Mouse (Mus musculus) MN1 (cell line): ENCODE measurements around the gene Gapdhs.
"Not testable (repeated sequence)": the region's sequence is repeated elsewhere in the genome, so short reads cannot be mapped to it uniquely, and the experiment has no call there.

Experiments
- DNase-seq: peaks from one replicate; pipeline ENCODE4 v3.0.0-alpha.2; 2016; ENCODE audit warnings: low spot score

The Gapdhs gene

DNA sequence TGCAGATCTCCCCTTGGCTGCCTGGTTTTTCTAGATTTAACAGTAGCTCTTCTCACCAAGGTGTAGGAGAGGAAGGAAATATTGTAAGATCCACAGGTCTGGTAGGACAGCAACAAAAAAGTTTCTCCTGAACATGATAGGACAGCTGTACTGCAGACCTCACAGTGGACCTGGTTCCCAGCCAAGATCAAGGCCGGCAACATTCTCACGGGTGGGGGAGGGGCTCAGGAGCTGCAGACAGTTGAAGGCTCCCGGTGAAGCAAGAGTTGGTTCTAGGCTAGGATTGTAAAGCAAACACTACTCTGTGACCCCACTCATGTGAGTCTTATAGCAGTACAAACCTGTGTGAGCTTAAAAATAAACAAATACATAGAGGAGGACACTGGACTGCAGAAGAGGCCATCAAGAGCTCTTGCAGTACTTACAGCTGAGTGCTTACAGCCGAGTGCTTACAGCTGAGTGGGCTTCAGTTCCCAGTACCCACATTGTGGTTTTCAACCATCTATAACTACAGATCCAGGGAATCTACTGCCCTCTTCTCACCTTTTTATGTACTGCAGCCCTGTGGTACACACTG lies 629 bp upstream of the Gapdhs start:
- DNase-seq, result no peak

DNA sequence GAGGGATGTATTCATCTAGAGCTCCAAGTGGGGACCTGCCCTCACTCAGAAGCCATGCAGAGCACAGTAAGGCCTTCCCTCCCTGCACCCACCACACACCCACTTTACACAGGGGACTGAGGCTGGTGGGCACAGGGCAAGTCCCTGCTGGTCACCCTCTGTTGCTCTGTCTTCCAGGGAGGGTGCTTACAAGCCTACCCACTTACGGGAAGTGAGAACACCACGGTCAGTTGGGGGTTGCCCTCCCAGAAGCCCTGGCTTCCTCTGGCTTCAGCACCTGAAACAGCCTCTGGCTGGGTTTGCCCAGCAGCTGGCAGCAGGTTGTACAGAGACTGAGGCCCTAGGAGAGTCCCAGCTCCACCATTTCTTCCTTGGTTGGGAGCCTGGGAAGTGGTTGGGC lies 911 bp downstream of the Gapdhs start:
- not testable (repeated sequence) for DNase-seq

DNA sequence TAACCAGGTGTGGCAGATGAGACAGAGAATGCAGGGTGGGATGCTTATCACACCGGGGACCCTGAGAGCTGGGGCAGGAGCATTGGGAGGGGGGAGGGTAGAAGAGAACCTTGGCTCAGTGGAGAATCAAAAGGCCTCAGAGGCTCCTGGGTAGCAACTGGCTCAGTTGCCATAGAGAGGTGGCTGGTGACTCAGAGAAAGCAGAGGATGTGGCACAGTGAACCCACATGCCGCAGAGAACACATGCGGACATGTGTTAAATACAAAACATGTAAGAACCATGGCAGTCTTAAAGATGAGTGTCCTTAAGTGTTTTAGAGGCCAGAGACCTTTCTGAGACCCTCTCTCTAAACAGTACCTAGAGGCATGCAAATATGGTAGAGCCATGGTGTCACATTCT lies 7.3 kb downstream of the Gapdhs start:
- no peak for DNase-seq

DNA sequence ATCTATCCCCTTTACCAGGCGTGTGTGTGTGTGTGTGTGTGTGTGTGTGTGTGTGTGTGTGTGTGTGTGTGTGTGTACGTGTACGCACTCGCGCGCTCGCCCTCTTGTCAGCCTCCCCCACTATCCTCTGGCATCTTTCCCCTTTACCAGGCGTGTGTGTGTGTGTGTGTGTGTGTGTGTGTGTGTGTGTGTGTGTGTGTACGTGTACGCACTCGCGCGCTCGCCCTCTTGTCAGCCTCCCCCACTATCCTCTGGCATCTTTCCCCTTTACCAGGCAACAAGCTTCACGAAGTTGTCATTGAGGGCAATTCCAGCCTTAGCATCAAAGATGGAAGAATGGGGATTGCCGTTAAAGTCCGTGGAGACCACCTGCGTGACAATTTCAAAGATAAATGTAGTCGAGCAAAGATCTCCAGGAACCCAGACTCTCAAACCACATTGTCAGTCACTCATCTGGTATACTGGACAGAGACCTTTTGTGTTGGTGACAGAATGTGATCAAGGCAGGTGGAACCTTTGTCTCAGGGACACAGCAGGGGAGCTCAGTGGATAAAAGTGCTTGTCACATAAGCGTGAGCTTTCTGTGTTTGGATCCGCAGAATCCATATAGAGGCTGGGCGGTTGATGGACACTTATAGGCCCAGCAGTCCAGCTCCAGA lies 13.3 kb downstream of the Gapdhs start:
- not testable (repeated sequence) for DNase-seq

DNA sequence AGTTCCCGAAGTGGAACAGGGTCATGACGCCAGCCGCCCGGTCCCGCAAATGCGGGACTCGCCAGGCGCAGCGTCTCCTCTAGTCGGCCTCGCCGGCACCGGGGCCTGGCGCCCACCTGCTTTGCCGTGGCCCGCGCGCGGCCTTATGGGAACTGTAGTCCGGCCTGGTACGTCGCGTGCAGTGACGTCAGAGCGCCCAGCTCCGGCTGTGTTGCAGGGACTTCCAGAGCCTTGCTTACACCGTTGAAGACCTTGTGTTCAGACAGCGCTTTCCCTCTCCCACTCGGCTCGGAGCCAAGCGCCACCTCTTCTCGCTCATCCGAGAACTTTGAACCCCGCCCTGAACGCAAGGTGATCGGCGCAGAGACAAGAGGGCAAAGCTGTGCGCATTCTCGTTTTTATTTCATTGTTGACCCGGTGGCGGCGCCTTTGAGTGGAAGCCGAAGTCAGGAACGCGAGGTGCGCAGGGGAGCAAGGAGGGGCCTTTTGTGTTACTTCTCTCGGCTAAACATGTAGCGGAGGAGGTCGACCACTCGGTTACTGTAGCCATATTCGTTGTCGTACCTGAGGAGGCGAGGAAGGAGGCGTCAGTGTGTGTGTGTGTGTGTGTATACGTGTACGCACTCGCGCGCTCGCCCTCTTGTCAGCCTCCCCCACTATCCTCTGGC lies 14.0 kb downstream of the Gapdhs start, which contains the start of gene Tmem147:
Gene Tmem147, minus strand, starts transcription at position 145 of the 668 bp plus-strand sequence.
- DNase-seq, result peak; percentile 97

DNA sequence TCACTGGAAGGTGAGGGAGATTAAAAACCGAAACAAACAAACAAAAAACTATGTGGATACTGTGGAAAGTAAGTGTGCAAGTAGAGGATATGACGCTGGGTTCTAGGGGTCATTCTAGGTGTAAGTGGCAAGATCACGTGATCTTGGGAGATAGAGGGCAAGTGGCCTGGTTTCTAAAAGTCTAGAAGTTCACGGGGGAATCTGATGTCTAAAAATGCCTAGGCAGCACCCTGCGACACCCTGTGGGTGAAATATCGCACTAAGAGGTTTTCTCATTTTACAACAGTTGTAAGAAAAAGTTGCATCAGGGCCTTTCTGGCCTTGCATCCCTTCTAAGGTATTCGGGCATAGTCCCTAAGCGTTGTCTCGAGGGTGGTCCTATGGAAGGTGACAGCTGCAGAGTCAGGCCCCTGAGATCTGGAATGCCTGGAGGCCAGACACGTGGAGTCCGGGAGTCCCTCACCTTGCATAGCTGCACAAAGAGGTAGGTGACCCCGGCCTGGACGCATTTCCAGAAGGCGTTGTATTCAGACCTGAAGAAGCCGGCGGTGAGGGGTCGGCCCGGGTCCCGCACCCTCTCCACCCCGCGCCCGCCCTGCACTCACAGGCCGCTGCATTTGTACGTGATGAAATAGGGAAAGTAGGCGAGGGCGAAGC lies 14.6 kb downstream of the Gapdhs start:
- DNase-seq, result no peak

DNA sequence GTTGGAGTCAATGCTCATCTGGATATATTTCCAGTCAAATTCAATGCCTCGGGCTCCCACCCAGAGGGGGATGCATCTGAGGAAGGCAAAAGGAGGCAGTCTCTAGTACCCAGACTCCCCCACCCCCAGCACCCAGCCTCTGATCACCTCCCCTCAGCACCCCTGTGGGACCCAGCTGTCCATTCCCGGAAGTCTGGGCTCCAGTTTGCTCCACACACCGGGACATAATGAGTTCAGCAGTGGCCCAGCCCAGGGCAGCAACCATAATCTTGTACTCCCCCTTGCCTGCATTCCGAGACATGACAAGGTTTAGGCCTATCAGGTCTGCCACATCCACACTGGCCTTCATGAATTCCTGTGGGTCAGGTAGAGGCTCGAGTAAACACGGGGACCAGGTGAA lies 15.3 kb downstream of the Gapdhs start:
- no peak for DNase-seq

DNA sequence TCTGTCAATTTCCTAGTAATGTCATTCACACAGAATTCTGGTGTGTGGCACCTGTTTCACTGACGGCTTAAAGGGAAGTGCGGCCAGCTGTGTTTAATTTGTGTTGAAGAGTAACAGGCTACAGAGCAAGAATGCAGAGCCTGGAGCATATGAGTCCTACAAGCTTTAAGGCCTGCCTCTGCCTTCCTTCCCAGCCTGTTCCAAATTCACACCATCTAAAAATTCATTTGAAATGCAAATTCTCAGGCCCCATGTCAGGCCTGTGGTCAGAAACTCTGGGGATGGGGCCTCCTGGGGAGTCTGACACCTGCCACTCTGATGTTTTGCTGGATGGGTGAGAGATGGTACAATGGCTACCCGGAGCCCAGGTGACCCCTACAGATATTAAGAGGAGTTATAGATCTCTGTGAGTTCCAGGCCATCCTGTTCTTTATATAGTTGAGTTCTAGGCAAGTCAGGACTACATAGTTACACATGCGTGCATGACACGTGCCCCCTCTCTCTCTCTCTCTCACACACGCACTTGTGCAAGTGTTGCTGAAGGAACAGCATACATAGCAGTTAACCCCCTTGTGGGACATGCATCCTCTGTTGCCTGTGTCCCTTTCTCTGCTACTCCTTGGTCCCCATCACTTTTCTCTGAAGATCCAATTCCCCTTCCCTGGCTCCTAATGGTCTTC lies 20.1 kb downstream of the Gapdhs start:
- no peak for DNase-seq

DNA sequence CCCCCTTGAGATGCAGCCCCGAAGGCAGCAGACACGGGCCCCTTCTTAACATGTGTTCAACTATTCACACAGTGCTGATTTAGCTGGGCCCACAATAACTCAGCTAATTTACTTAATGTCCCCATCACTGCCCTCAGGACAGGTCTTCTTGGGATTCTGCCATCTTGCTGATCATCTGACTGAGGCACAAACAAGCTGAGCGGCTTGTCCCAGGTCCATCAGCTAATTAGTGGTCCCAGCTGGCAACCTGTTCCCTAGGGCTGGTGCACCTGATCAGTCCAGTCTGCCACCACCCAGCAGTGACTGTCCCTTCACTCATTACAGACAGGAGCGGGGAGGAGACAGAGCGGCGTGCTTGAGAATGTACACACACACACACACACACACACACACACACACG lies 22.2 kb downstream of the Gapdhs start:
- DNase-seq, result no peak

DNA sequence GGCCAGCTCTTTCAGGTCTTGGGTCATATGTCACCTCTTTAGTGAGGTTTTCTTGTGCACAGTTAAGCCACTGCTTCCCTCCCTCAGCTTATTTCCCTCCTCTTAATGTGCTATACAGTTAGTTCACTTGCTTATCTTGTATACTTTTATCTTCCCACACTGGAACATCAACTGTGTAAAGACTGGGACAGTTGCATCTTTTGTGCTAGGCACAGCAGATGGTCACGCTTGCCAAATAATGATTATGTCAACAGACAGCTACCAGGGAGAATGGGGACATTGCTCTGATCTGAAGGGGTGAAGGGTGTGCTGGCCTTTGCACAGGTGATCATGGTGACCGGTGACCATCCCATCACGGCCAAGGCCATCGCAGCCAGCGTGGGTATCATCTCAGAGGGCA lies 23.8 kb downstream of the Gapdhs start:
- no peak for DNase-seq

DNA sequence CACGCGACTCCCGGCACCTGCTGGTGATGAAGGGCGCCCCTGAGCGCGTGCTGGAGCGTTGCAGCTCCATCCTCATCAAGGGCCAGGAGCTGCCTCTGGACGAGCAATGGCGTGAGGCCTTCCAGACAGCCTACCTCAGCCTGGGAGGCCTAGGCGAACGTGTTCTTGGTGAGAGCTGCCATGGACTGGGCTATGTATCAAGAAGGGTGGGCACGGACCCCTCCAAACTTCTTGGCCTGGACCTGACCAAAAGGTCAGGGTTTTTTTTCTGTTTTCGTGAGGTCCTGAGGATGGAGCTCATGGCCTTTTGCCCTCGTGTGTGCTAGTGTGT lies 25.8 kb downstream of the Gapdhs start:
- DNase-seq, result no peak

DNA sequence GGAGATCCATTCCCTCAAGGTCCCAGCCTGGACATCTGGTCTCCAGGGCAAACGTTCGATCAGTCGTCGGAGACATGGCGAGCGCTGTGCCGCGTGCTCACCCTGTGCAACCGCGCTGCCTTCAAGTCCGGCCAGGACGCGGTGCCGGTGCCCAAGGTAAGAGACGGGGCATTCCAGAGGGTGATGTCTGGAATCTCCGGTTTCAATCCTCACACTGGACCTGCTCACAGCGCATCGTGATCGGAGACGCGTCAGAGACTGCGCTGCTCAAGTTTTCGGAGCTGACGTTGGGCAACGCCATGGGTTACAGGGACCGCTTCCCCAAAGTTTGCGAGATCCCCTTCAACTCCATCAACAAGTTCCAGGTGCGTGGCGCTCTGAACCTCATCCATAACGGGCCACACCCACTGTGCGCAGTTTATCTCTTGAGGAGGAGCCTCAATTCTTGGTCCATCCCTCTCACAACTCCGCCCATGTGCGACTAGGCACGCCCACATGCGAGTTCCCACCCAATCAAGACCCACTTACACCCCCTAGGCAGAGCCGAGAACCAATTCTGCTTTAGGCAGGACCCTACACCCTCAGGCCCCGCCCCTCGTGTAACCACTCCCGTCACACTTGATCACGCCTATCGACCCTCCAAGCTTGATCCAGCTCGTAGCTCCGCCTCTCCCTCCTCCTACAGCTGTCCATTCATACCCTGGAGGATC lies 26.3 kb downstream of the Gapdhs start:
- DNase-seq, result no peak

DNA sequence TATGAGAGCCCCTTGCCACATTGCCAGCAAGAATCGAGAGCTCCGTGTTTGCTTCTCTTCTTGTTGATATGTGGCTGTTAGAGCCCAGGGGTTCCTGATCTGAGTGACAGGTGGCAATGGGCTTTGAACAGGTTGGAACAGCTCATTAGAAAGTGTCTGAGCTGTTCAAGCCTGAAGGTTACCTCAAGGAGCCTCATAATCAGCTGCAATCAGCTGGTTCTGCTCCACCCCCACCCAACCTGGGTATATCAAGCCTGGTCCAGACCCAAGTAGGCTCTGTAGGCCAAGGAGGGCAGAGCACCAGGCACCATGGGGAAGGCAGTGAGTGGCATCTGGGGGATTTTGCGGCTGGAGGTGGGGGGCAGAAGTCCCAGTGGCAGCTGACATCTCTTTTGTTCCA lies 31.5 kb downstream of the Gapdhs start, which contains the start of gene Atp4a:
Gene Atp4a, plus strand, starts transcription at position 268 of the 400 bp plus-strand sequence.
- DNase-seq, result no peak

DNA sequence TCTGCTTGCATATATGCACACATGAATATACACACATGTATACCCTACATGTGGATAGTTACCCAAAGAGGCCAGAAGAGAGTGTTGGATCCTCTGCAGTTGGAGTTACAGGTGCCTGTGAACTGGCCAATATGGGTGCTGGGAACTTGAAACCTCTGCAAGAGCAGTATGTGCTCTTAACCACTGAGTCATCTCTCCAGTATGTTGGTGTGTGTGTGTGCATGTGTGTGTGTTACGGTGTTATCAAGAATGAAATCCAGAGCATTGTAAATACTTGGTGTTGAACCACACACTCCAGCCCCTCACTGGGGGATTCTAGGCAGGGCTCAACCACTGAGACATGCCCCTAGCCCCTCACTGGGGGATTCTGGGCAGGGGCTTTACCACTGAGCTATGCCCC lies 36.0 kb downstream of the Gapdhs start:
- no peak for DNase-seq

DNA sequence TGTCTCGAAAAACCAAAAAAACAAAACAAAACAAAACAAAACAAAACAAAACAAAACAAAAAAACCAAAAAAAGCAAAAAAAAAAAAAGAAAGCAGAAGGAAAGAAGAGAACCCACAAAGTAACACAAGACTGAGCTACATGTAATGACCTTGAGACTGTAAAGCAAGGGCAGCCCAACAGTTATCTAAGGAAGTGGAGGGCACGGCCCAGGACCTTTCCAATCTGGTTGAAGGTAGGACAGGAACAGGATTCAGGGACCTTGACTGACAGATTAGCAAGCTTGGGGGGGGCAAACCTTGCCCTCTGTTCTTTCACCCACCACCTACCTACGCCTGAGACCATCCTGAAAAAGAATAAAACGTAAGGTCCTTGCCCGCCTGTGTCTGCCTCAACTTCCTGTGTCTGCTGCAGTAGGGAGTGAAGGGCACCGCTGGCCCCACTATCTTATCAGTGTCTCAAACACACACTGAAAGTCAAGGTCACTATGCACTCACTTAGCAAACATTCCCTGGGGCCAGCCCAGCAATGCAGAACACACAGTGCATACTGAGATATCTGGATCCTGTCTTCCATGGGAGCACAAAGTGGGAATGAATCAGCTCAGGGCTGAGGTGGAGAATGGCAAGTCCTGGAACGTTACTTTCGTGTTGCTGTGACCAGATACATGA lies 37.1 kb downstream of the Gapdhs start:
- no peak for DNase-seq

DNA sequence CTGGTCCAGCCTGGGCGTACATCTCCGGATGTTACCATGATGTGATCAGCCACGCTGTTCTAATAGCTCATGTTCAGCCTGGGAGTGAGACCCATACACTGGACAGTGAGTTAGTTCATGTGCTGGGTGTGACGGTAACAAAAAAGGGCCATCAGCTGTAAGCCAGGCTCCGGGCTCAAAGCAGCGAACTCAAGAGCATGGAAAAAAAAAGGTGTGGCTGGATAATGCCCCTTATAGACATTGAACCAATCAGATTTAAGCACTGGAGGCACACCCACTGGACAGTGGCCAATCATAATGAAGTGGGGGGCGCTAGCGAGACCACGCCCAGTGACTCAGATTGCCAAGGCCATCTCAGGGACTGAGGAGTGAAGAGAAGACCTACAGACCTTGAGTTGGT lies 44.9 kb downstream of the Gapdhs start, which contains the start of gene 2200002J24Rik:
Gene 2200002J24Rik, plus strand, starts transcription at position 338 of the 400 bp plus-strand sequence.
- DNase-seq, result peak; percentile 14

DNA sequence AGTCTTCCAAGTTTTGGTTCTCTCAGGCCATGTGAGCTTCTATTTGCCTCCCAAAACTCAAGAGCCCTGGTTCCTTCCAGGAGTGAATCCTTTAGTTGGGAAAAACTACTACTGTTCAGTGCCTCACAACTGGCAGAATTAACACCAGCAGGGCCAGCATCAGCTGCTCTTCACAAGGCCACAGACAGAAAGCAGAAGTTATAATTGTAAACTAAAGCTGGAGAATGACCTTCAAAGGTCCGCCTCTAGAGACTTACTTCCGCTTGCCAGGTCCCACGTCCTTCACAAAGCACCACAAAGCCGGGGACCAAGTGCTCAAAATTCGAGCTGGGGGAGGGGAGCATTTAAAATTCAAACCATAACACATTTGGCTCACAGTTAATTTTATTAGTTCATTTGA lies 45.4 kb downstream of the Gapdhs start:
- DNase-seq, result no peak

DNA sequence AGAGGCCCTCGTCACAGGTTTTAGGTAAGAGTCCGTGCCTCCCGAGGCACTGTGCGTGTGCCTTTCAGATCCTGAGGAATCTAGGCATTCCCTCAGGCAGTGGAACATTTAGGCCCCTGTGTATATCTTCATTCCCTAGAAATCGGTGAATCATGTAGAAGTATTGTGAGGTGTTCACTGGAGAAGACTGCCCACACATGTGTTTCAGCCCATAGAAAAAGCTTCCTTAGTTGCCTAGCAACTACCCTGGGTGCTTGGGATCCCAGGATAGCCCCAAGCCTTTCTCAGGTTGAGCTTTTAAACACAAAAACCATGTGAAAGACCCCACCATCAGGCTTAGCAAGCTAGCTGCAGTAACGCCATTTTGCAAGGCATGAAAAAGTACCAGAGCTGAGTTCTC lies 55.2 kb downstream of the Gapdhs start:
- DNase-seq, result no peak

DNA sequence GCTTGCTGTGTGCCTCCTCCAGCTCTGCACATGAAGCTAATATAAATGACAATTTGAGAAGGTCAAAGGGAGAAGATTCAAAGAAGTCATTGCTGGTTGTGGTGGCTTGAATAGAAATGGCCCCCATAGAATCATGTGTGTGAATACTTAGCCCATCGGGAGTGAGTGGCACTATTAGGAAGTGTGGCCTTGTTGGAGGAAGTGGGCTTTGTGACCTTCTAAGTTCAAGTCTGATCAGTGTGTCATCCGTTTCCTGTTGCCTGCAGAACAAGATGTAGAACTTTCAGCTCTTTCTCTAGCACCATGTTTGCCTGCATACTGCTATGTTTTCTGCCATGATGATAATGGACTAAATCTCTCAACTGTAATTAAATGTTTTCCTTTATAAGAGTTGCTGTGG lies 60.1 kb downstream of the Gapdhs start:
- DNase-seq, result no peak

DNA sequence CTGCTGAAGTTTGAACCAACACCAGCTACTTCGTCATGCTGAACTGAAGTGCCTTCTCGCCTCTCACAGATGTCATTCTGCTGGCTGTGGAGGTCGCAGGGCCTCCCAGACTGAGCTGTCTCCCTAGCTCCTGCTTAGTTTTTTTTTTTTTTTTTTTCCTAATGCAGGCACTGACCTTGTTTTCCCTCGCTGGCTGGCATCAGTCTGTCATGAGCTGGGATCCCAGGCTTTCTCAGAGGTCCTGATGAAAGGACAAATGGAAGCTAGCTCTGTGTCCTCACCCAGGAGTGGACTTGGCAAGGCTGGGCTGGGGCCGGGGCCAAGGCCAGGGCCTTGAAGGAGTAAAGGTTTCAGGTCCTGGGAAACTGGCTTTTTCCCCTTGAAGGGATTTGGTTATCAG lies 61.6 kb downstream of the Gapdhs start:
- DNase-seq, result no peak
